Mouse (Mus musculus) neural tube, embryonic 11.5 days (tissue): ENCODE results near the gene Kcnk1. TPM values are rescaled to one million over a fixed set of nuclear protein-coding genes. Genes with fewer than 3 reads are reported as not detected.

Experiments used
- ATAC-seq: fragments of 200-750 bp; cut with Nextera tagmentation; 2 replicates; pipeline ENCODE4 v1.8.0; 2017; ENCODE audit warnings: moderate number of reproducible peaks, mild to moderate bottlenecking, moderate TSS enrichment, moderate library complexity; ENCODE audit not compliant: insufficient read depth, low FRiP score, low TSS enrichment
- DNase-seq: peaks from one replicate; pipeline ENCODE4 v3.0.0-alpha.2; 2015; ENCODE audit warnings: low spot score
- H3K27ac ChIP-seq: fragments of 300-500 bp; sonication (generic); 2 replicates; pipeline ENCODE4 v1.5.1; 2014; ENCODE audit warnings: low read depth, mild to moderate bottlenecking, low read length
- H3K27me3 ChIP-seq: fragments of 300-500 bp; sonication (generic); 2 replicates; pipeline ENCODE4 v1.6.1; 2014; ENCODE audit warnings: mild to moderate bottlenecking, low read length, mixed read lengths; ENCODE audit not compliant: control insufficient read depth, insufficient read depth
- H3K36me3 ChIP-seq: fragments of 300-500 bp; sonication (generic); 2 replicates; pipeline ENCODE4 v1.6.1; 2014; ENCODE audit warnings: mild to moderate bottlenecking, low read length, moderate library complexity, mixed read lengths; ENCODE audit not compliant: control insufficient read depth, insufficient read depth
- H3K4me1 ChIP-seq: fragments of 300-500 bp; sonication (generic); 2 replicates; pipeline ENCODE4 v1.6.1; 2014; ENCODE audit warnings: low read length, mixed read lengths; ENCODE audit not compliant: control insufficient read depth, insufficient read depth
- H3K4me2 ChIP-seq: fragments of 300-500 bp; sonication (generic); 2 replicates; pipeline ENCODE4 v1.6.1; 2014; ENCODE audit warnings: low read depth, mild to moderate bottlenecking, moderate library complexity
- H3K4me3 ChIP-seq: fragments of 300-500 bp; sonication (generic); 2 replicates; pipeline ENCODE4 v1.5.1; 2014; ENCODE audit warnings: low read depth, low read length
- H3K9ac ChIP-seq: fragments of 300-500 bp; sonication (generic); 2 replicates; pipeline ENCODE4 v1.6.1; 2014; ENCODE audit warnings: mild to moderate bottlenecking, low read length
- H3K9me3 ChIP-seq: fragments of 300-500 bp; sonication (generic); 2 replicates; pipeline ENCODE4 v1.6.1; 2016; ENCODE audit warnings: low read length; ENCODE audit not compliant: control insufficient read depth
- WGBS: fragments of 180-500 bp; shearing (Covaris S2); extraction: QIAGEN DNeasy Blood & Tissue Kit; methylation state at CpG from one replicate; pipeline ENCODE4 v1.1.7; 2014; 5-methylcytosine and 5-hydroxymethylcytosine counted together
- polyA plus RNA-seq: library from polyadenylated mRNA; unstranded; fragments of >200 nt; fragmentation: Nextera tagmentation; extraction: Ambion mirVana; gene quantifications from 2 replicates; pipeline ENCODE4 v1.2.1, GENCODE M21; 2014

Kcnk1 gene
- polyA plus RNA-seq = 6.1 TPM in 2 replicates

GRCm38 (mm10) chr8:125995101-125995986 is at the start of gene Kcnk1:
Gene Kcnk1, plus strand, starts transcription at chr8:125995170.
- Histone ChIP-seq H3K4me3 (peak within 1 kb of the TSS; percentile 52), H3K4me1 (peaks cover 7% of the 10 kb centered on the region; the same call in 1 of the 2 replicates), H3K9me3 (no peaks in the 10 kb centered on the region), H3K36me3 (no peaks in the 10 kb centered on the region), H3K9ac (peak within 1 kb of the TSS; percentile 62), H3K27me3 (peaks cover 29% of the 10 kb centered on the region), H3K4me2 (peak within 1 kb of the TSS; percentile 89), H3K27ac (no peak within 1 kb of the TSS)
- under 1% methylated on average over 71 of the region's 73 CpGs for WGBS
- DNase-seq (peak; percentile 69), ATAC-seq (peak; percentile 50)

GRCm38 (mm10) chr8:125948696-125949308 is 46.2 kb upstream of the Kcnk1 start:
- no peak overlapping the region for H3K4me3 ChIP-seq
- DNase-seq (no peak), ATAC-seq (no peak)
- WGBS = 87% methylated on average over 9 of the region's 9 CpGs
- no peak overlapping the region for H3K9ac ChIP-seq
- H3K36me3 ChIP-seq = no peaks in the 10 kb centered on the region
- no peaks in the 10 kb centered on the region for H3K4me1 ChIP-seq
- H3K27ac ChIP-seq = no peak overlapping the region
- H3K9me3 ChIP-seq = no peaks in the 10 kb centered on the region
- H3K4me2 ChIP-seq = no peak overlapping the region
- H3K27me3 ChIP-seq = no peaks in the 10 kb centered on the region

GRCm38 (mm10) chr8:125950007-125950940 is 44.7 kb upstream of the Kcnk1 start:
- ATAC-seq (peak; percentile 76), DNase-seq (peak; percentile 84)
- H3K4me3 ChIP-seq = no peak overlapping the region
- H3K27me3 ChIP-seq = no peaks in the 10 kb centered on the region
- H3K4me2 ChIP-seq = no peak overlapping the region
- H3K36me3 ChIP-seq = no peaks in the 10 kb centered on the region
- no peak overlapping the region for H3K9ac ChIP-seq
- H3K9me3 ChIP-seq = no peaks in the 10 kb centered on the region
- no peaks in the 10 kb centered on the region for H3K4me1 ChIP-seq
- 23% methylated on average over 23 of the region's 23 CpGs for WGBS
- H3K27ac ChIP-seq = no peak overlapping the region

- Histone ChIP-seq H3K4me2 (no peak overlapping the region), H3K36me3 (no peaks in the 10 kb centered on the region), H3K27me3 (no peaks in the 10 kb centered on the region), H3K4me1 (no peaks in the 10 kb centered on the region), H3K27ac (no peak overlapping the region), H3K4me3 (no peak overlapping the region), H3K9me3 (peaks cover 2% of the 10 kb centered on the region; the same call in 1 of the 2 replicates), H3K9ac (no peak overlapping the region)
- WGBS = 19% methylated on average over 11 of the region's 11 CpGs
- ATAC-seq (no peak), DNase-seq (peak; percentile 62)
Observed at GRCm38 (mm10) chr8:125955671-125956070, 39.3 kb upstream of the Kcnk1 start.

GRCm38 (mm10) chr8:125956796-125957195 is 38.2 kb upstream of the Kcnk1 start:
- WGBS = 81% methylated on average over 9 of the region's 9 CpGs

GRCm38 (mm10) chr8:125957226-125957993 is 37.6 kb upstream of the Kcnk1 start:
- ATAC-seq (no peak), DNase-seq (no peak)
- H3K9me3 ChIP-seq = peaks cover 5% of the 10 kb centered on the region; the same call in 1 of the 2 replicates
- H3K27me3 ChIP-seq = no peaks in the 10 kb centered on the region
- WGBS = 71% methylated on average over 13 of the region's 13 CpGs
- H3K9ac ChIP-seq = no peak overlapping the region
- H3K27ac ChIP-seq = no peak overlapping the region
- H3K36me3 ChIP-seq = no peaks in the 10 kb centered on the region
- H3K4me1 ChIP-seq = no peaks in the 10 kb centered on the region
- no peak overlapping the region for H3K4me2 ChIP-seq
- H3K4me3 ChIP-seq = no peak overlapping the region

More at GRCm38 (mm10) chr8:125956796-125957195, 38.2 kb upstream of the Kcnk1 start:
- H3K9me3 ChIP-seq = peaks cover 5% of the 10 kb centered on the region; the same call in 1 of the 2 replicates
- H3K36me3 ChIP-seq = no peaks in the 10 kb centered on the region
- no peak overlapping the region for H3K4me2 ChIP-seq
- no peak overlapping the region for H3K27ac ChIP-seq
- H3K9ac ChIP-seq = no peak overlapping the region
- ATAC-seq (no peak), DNase-seq (no peak)
- no peak overlapping the region for H3K4me3 ChIP-seq
- no peaks in the 10 kb centered on the region for H3K27me3 ChIP-seq
- no peaks in the 10 kb centered on the region for H3K4me1 ChIP-seq

- DNase-seq (no peak), ATAC-seq (no peak)
- Histone ChIP-seq H3K4me3 (no peak overlapping the region), H3K4me2 (no peak overlapping the region), H3K36me3 (no peaks in the 10 kb centered on the region), H3K9ac (no peak overlapping the region), H3K27ac (no peak overlapping the region), H3K27me3 (no peaks in the 10 kb centered on the region), H3K4me1 (no peaks in the 10 kb centered on the region), H3K9me3 (peaks cover 5% of the 10 kb centered on the region; the same call in 1 of the 2 replicates)
- 88% methylated on average over 1 of the region's 1 CpGs for WGBS
Observed at GRCm38 (mm10) chr8:125957994-125958368, 37.0 kb upstream of the Kcnk1 start.

- H3K4me3 ChIP-seq = no peak overlapping the region
- no peaks in the 10 kb centered on the region for H3K36me3 ChIP-seq
- H3K9ac ChIP-seq = no peak overlapping the region
- 60% methylated on average over 4 of the region's 4 CpGs for WGBS
- no peak overlapping the region for H3K27ac ChIP-seq
- no peaks in the 10 kb centered on the region for H3K27me3 ChIP-seq
- ATAC-seq = no peak
- H3K4me2 ChIP-seq = no peak overlapping the region
- H3K9me3 ChIP-seq = peaks cover 5% of the 10 kb centered on the region; the same call in 1 of the 2 replicates
- no peak for DNase-seq
- no peaks in the 10 kb centered on the region for H3K4me1 ChIP-seq
Observed at GRCm38 (mm10) chr8:125959363-125959771, 35.6 kb upstream of the Kcnk1 start.
